Mouse (Mus musculus): ENCODE data around the gene Rps12. TPM values are rescaled to one million over a fixed set of nuclear protein-coding genes. Genes with fewer than 3 reads are reported as not detected.

Gene Rps12
- 100 to 1,000 TPM; 279 to 602 TPM for total RNA-seq (2023)

DNA sequence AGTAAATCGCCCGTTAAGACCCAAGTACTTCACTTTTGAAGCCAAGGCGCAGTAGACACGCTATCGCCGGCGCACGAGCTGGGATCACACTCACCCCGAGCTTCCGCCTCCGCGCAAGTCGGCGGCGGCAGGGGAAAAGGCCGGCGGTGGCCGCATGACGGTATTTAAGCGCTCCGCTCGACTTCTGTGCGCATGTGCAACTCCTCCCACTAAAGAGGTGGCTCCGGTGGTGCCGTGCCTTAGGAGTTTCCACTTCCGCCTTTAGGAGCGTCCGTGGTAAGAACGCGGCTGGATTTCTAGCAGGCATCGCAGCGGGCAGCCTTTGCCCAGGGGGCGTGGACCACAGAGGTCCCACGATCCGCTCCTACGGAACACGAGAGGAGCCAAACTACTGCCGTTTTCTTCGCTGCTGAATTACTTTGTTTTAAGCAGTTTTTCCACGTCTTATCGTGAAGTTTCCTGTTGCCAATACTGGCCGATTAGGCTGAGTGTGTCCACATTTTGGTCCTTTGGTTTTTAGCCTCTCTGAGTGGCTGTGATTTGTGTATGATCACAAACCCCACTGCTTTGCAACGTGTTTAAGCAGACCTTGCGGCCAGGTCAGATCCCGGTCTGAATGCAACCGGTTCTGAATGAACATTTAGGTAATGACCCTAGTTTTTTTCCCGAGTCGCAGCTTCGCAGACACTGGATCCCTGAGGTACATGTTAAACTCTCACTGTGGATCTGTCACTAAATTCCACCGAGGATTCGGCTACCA is at the start of gene Rps12:
Rps12 (minus strand) TSS at position 214 of the 760 bp plus-strand sequence.

DNA sequence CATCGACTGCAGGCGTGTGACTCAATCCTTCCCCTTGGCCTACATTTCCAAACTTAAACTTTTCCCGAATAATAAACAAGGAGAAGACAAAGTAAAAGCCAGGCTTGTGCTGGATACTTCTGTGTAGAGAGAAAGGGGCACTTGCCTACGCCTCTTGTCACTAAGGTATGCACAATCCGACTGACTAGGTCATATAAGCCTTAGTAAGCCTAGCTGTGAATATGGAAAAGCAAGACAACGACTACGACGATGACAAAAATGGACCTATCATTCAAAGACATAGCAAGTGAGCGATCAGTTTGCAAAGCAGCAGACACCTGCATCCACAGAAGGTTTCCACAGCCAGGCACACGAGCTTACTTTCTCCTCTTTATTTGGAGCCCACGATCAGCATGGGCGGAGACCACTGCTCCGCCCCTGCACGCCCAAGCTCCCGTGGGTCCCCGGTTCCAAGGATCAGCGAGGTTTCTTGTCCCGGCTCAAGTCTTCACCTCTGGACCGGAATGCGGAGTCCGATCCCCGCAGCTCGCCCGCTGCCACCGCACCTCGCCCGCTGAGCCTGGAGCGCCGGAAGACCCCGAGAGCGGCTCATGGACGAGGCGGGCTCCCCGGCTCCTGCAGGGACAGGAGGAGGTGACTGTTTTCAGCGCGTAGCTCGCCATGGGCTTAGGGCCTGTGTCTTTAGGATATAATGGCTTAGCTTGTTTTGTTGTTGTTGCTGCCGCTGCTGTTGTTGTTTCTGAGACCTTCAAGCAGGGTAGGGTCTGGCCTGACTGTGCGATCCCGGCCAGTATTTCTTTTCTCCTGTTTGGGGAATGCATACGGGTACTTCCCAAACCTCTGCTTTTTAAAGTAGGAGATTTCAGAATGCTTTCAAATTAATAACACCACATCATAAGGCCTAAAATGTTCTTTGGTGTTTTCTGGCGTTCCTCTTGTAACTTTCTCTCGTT is 9.8 kb upstream of the Rps12 start, which contains the start of gene Slc18b1:
Slc18b1 (plus strand) TSS at position 436 of the 953 bp plus-strand sequence.

Other genes starting within 250 kb of the Rps12 start
- under 1 TPM; 0.11 to 0.13 TPM for gene Slc18b1, start 9.7 kb upstream of the Rps12 start, total RNA-seq (2023)
- 10 to 100 TPM; 46.2 to 52.7 TPM for gene Vnn3, start 64.2 kb upstream of the Rps12 start, total RNA-seq (2023)
- gene Vnn1, start 107.4 kb upstream of the Rps12 start, total RNA-seq (2023): under 1 TPM in 1 of 2 experiments, not detected in 1; 0.22 TPM
- gene Taar1, start 133.1 kb upstream of the Rps12 start, total RNA-seq (2023): not detected
- gene Taar2, start 151.3 kb upstream of the Rps12 start, total RNA-seq (2023): not detected
- not detected for gene Taar3, start 162.3 kb upstream of the Rps12 start, total RNA-seq (2023)
- gene Taar4, start 173.2 kb upstream of the Rps12 start, total RNA-seq (2023): not detected
- gene Taar5, start 183.4 kb upstream of the Rps12 start, total RNA-seq (2023): not detected
- not detected for gene Taar6, start 198.4 kb upstream of the Rps12 start, total RNA-seq (2023)
- not detected for gene Taar7a, start 206.2 kb upstream of the Rps12 start, total RNA-seq (2023)
- gene Taar7b, start 212.7 kb upstream of the Rps12 start, total RNA-seq (2023): not detected
- gene Taar7d, start 239.9 kb upstream of the Rps12 start, total RNA-seq (2023): not detected